Mouse (Mus musculus): Measurements from ENCODE around the gene Eps8. TPM values are rescaled to one million over a fixed set of nuclear protein-coding genes. Genes with fewer than 3 reads are reported as not detected.

Eps8 gene
- polyA plus RNA-seq, 1 experiment from 2014 or later = 8.6 TPM

DNA sequence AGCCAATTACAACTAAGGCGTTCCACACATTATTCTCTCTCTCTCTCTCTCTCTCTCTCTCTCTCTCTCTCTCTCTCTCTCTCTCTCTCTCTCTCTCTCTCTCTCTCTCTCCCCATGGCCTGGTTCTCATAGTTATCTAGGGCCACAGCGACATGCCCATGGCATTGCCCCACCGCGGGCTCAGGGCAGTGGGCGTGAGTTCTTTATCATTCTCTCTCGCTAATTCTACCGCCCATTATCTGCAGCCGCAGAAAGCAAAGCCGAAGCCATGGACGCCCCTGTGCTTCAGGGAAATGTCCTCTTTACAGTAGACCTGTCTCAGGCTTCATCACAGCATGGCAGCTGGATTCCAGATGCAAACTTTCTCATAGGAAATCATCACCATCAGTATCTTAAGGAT is 16.9 kb upstream of the Eps8 start:
- Histone ChIP-seq H3K36me3 (ENCODE audit: control insufficient read depth, insufficient read depth, low read length) (no peaks in the 10 kb centered on the region), H3K9me3 (ENCODE audit: control insufficient read depth, low read length) (no peaks in the 10 kb centered on the region), H3K4me3 (ENCODE audit: low read depth, low read length) (no peak overlapping the region), H3K9ac (ENCODE audit: low read length) (no peak overlapping the region), H3K27me3 (ENCODE audit: control insufficient read depth, insufficient read depth, low read length) (no peaks in the 10 kb centered on the region), H3K27ac (replicated peaks; ENCODE audit: low read depth, low read length) (no peak overlapping the region), H3K4me1 (ENCODE audit: control insufficient read depth, insufficient read depth, low read length) (no peaks in the 10 kb centered on the region), H3K4me2 (ENCODE audit: low read depth, severe bottlenecking) (no peak overlapping the region)
- no peak for DNase-seq (ENCODE audit: low spot score)
- 91% methylated on average over 10 of the region's 10 CpGs for WGBS
- ATAC-seq (ENCODE audit: insufficient number of reproducible peaks, low FRiP score, low TSS enrichment, low read depth) = no peak

DNA sequence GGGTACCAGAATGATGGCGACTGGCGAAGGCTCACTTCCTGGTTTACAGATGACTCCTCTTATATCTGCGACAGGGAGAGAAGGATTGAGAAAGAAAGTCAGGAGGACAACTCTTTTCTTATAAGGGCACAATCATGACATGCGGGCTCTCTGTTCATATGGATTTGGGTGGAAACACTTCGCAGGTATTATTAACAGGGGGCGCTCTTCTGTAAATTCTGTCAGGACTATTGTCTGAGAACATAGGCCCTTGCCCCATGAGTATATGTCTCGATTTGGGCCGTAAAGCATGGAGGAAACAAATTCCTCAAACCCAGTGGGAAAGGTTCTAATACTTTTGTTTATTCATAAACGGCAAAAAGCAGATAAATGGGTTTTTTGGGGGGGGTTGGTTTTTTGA is 16.1 kb upstream of the Eps8 start:
- 92% methylated on average over 9 of the region's 9 CpGs for whole genome bisulfite sequencing
- no peaks in the 10 kb centered on the region for H3K4me1 ChIP-seq (ENCODE audit: control insufficient read depth, insufficient read depth, low read length)
- H3K27ac ChIP-seq (replicated peaks; ENCODE audit: low read depth, low read length) = no peak overlapping the region
- no peak for DNase-seq (ENCODE audit: low spot score)
- no peak for ATAC-seq (ENCODE audit: insufficient number of reproducible peaks, low FRiP score, low TSS enrichment, low read depth)
- H3K9me3 ChIP-seq (ENCODE audit: control insufficient read depth, low read length) = no peaks in the 10 kb centered on the region
- no peaks in the 10 kb centered on the region for H3K36me3 ChIP-seq (ENCODE audit: control insufficient read depth, insufficient read depth, low read length)
- H3K9ac ChIP-seq (ENCODE audit: low read length) = no peak overlapping the region
- H3K27me3 ChIP-seq (ENCODE audit: control insufficient read depth, insufficient read depth, low read length) = no peaks in the 10 kb centered on the region
- no peak overlapping the region for H3K4me3 ChIP-seq (ENCODE audit: low read depth, low read length)
- H3K4me2 ChIP-seq (ENCODE audit: low read depth, severe bottlenecking) = no peak overlapping the region

DNA sequence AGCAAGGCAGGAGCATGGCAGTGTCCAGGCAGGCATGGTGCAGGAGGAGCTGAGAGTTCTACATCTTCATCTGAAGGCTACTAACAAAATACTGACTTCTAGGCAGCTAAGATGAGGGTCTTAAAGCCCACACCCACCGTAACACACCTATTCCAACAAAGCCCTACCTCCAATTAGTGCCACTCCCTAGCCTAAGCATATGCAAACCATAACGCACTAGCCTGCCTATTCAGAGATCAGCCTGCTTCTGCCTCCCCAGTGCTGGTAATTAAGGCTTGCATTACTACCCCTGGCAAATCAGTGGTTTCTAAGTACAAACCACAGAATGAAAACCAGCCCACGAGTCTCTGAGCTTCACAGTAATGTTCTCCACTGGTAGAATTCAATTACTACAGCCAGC is 15.2 kb upstream of the Eps8 start:
- no peak overlapping the region for H3K4me3 ChIP-seq (ENCODE audit: low read depth, low read length)
- no peaks in the 10 kb centered on the region for H3K9me3 ChIP-seq (ENCODE audit: control insufficient read depth, low read length)
- DNase-seq (ENCODE audit: low spot score) (no peak), ATAC-seq (ENCODE audit: insufficient number of reproducible peaks, low FRiP score, low TSS enrichment, low read depth) (no peak)
- H3K4me2 ChIP-seq (ENCODE audit: low read depth, severe bottlenecking) = no peak overlapping the region
- 92% methylated on average over 3 of the region's 3 CpGs for WGBS
- no peaks in the 10 kb centered on the region for H3K36me3 ChIP-seq (ENCODE audit: control insufficient read depth, insufficient read depth, low read length)
- H3K4me1 ChIP-seq (ENCODE audit: control insufficient read depth, insufficient read depth, low read length) = no peaks in the 10 kb centered on the region
- no peaks in the 10 kb centered on the region for H3K27me3 ChIP-seq (ENCODE audit: control insufficient read depth, insufficient read depth, low read length)
- no peak overlapping the region for H3K9ac ChIP-seq (ENCODE audit: low read length)
- H3K27ac ChIP-seq (replicated peaks; ENCODE audit: low read depth, low read length) = no peak overlapping the region

DNA sequence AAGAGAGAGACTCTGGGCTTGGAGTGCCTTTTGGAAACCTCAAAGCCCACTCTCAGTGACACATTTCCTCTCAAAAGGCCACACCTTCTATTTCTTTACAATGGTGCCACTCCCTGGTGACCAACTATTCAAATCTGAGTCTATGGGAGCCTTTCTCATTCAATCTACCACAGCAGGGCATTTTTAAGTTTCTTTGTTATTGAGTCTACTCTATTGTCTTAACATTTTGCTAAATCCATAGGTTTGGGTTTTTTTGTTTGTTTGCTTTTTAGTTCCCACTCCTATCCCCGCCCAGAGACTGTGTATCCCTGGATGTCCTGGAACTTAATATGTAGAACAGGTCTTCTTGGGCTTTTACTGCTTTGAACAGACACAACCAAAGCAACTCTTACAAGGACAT is 14.8 kb upstream of the Eps8 start:
- DNase-seq (ENCODE audit: low spot score) (no peak), ATAC-seq (ENCODE audit: insufficient number of reproducible peaks, low FRiP score, low TSS enrichment, low read depth) (no peak)
- Histone ChIP-seq H3K9me3 (ENCODE audit: control insufficient read depth, low read length) (no peaks in the 10 kb centered on the region), H3K9ac (ENCODE audit: low read length) (no peak overlapping the region), H3K4me3 (ENCODE audit: low read depth, low read length) (no peak overlapping the region), H3K4me2 (ENCODE audit: low read depth, severe bottlenecking) (no peak overlapping the region), H3K27me3 (ENCODE audit: control insufficient read depth, insufficient read depth, low read length) (no peaks in the 10 kb centered on the region), H3K4me1 (ENCODE audit: control insufficient read depth, insufficient read depth, low read length) (no peaks in the 10 kb centered on the region), H3K27ac (replicated peaks; ENCODE audit: low read depth, low read length) (no peak overlapping the region), H3K36me3 (ENCODE audit: control insufficient read depth, insufficient read depth, low read length) (no peaks in the 10 kb centered on the region)
- 93% methylated on average over 1 of the region's 1 CpGs for WGBS

DNA sequence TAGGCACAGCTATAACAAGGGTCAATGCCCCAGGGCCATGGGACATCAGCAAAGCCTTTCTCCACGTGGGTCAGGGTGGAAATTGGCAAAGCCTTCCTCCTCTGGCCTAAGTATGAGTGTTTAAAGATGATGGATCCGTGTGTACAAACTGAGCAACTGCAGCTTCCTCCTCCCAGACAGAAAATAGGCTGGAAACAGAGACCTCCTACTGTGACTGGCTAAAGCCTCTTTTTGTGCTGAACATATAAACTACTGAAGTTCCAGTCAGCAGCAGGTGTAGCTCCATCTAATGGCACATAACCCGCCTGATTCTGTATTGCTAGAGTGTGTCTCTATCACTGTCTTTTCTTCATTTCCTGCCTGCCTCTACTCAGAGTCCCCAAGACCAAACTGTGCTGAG is 13.7 kb upstream of the Eps8 start:
- Histone ChIP-seq H3K4me2 (ENCODE audit: low read depth, severe bottlenecking) (no peak overlapping the region), H3K27ac (replicated peaks; ENCODE audit: low read depth, low read length) (no peak overlapping the region), H3K9ac (ENCODE audit: low read length) (no peak overlapping the region), H3K36me3 (ENCODE audit: control insufficient read depth, insufficient read depth, low read length) (no peaks in the 10 kb centered on the region), H3K4me3 (ENCODE audit: low read depth, low read length) (no peak overlapping the region), H3K27me3 (ENCODE audit: control insufficient read depth, insufficient read depth, low read length) (no peaks in the 10 kb centered on the region), H3K4me1 (ENCODE audit: control insufficient read depth, insufficient read depth, low read length) (no peaks in the 10 kb centered on the region), H3K9me3 (ENCODE audit: control insufficient read depth, low read length) (no peaks in the 10 kb centered on the region)
- DNase-seq (ENCODE audit: low spot score) = no peak
- 58% methylated on average over 3 of the region's 3 CpGs for WGBS
- ATAC-seq (ENCODE audit: insufficient number of reproducible peaks, low FRiP score, low TSS enrichment, low read depth) = no peak

DNA sequence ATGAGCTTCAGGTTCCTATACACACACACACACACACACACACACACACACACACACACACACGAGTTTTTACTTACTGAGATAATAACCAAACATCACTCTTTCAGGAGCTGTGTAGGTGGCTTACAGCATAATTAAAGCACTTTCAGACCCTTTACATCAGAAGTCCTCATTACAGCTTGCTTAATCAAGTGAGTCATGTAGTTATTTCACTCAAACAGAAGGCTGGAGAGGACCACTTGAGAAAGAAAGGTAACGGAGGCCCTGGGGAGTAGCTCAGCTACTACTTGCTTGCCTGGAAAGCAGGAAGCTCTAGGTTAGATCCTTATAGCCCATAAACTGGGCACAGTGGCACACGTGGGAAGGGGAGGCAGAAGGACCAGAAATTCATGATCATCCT is 13.0 kb upstream of the Eps8 start:
- Histone ChIP-seq H3K4me1 (ENCODE audit: control insufficient read depth, insufficient read depth, low read length) (no peaks in the 10 kb centered on the region), H3K9me3 (ENCODE audit: control insufficient read depth, low read length) (no peaks in the 10 kb centered on the region), H3K36me3 (ENCODE audit: control insufficient read depth, insufficient read depth, low read length) (no peaks in the 10 kb centered on the region), H3K9ac (ENCODE audit: low read length) (no peak overlapping the region), H3K27ac (replicated peaks; ENCODE audit: low read depth, low read length) (no peak overlapping the region), H3K4me2 (ENCODE audit: low read depth, severe bottlenecking) (no peak overlapping the region), H3K4me3 (ENCODE audit: low read depth, low read length) (no peak overlapping the region), H3K27me3 (ENCODE audit: control insufficient read depth, insufficient read depth, low read length) (no peaks in the 10 kb centered on the region)
- 64% methylated on average over 3 of the region's 3 CpGs for WGBS
- no peak for ATAC-seq (ENCODE audit: insufficient number of reproducible peaks, low FRiP score, low TSS enrichment, low read depth)
- no peak for DNase-seq (ENCODE audit: low spot score)

DNA sequence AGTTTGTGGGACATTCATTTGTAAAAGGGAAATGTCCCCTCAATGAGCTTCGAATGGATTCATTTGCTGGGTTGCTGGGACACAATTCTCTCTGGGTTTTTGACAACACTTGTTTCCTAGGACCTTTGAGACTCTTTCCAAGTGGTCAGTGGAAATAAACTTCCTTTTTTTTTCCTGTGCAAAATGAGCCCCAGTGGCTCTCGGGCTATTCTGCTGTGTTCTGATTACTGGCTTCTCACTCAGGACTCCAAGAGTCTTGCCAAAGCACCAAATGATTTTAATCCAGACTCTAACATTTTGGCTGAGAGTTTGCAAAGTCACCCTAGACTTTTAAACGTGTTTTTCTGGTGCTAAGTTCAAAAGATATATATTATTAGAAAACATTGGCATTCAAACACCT is 10.3 kb upstream of the Eps8 start:
- no peaks in the 10 kb centered on the region for H3K4me1 ChIP-seq (ENCODE audit: control insufficient read depth, insufficient read depth, low read length)
- 75% methylated on average over 3 of the region's 3 CpGs for WGBS
- H3K27ac ChIP-seq (replicated peaks; ENCODE audit: low read depth, low read length) = no peak overlapping the region
- DNase-seq (ENCODE audit: low spot score) (no peak), ATAC-seq (ENCODE audit: insufficient number of reproducible peaks, low FRiP score, low TSS enrichment, low read depth) (no peak)
- no peak overlapping the region for H3K4me3 ChIP-seq (ENCODE audit: low read depth, low read length)
- H3K9me3 ChIP-seq (ENCODE audit: control insufficient read depth, low read length) = no peaks in the 10 kb centered on the region
- no peaks in the 10 kb centered on the region for H3K36me3 ChIP-seq (ENCODE audit: control insufficient read depth, insufficient read depth, low read length)
- H3K27me3 ChIP-seq (ENCODE audit: control insufficient read depth, insufficient read depth, low read length) = no peaks in the 10 kb centered on the region
- H3K9ac ChIP-seq (ENCODE audit: low read length) = no peak overlapping the region
- no peak overlapping the region for H3K4me2 ChIP-seq (ENCODE audit: low read depth, severe bottlenecking)

DNA sequence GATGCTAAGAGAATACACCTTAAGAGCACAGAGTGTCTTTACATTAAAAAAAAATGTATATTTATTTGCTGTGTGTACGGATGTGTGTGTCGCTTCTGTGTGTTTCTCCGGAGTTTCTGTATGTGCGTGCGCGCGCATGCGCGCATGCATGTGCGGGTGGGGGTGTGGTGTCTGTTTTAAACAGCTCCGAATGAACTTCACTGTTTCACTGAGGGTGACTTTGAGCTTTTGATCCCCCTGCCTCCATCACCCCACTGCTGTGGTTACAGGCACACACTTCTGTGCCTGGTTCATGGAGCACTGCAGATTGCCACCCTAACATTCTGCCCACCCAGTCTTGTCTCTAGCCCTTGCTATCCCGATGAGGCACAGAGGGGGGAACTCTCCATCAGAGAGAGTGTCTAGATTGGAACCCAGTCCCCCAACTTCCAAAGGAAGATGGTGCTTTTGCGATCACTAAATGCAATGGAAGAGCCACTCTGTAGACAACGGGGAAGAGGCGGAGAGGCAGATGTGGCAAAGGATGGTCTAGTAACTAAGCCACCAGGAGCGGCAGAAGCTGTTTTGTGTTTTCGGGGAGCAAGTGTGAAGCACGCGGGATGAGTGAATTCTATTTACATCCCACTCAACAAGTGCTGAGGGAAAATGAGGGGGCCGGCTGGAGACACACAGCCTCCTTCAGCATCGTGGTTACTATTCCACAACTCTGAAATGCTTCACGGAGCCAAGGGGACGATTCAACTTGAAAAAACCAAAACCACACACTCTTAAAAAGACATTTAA is 7.1 kb upstream of the Eps8 start:
- Histone ChIP-seq H3K4me1 (ENCODE audit: control insufficient read depth, insufficient read depth, low read length) (no peaks in the 10 kb centered on the region), H3K9me3 (ENCODE audit: control insufficient read depth, low read length) (no peaks in the 10 kb centered on the region), H3K27ac (replicated peaks; ENCODE audit: low read depth, low read length) (no peak overlapping the region), H3K4me3 (ENCODE audit: low read depth, low read length) (no peak overlapping the region), H3K4me2 (ENCODE audit: low read depth, severe bottlenecking) (no peak overlapping the region), H3K27me3 (ENCODE audit: control insufficient read depth, insufficient read depth, low read length) (no peaks in the 10 kb centered on the region), H3K36me3 (ENCODE audit: control insufficient read depth, insufficient read depth, low read length) (no peaks in the 10 kb centered on the region), H3K9ac (ENCODE audit: low read length) (no peak overlapping the region)
- DNase-seq (ENCODE audit: low spot score) (no peak), ATAC-seq (ENCODE audit: insufficient number of reproducible peaks, low FRiP score, low TSS enrichment, low read depth) (no peak)
- 93% methylated on average over 23 of the region's 23 CpGs for WGBS

Measured in limb, embryonic 11.5 days (tissue).